Mouse (Mus musculus): ENCODE measurements at regions not wholly inside any gene's neighbourhood (a gene's known extent, or its start where the extent isn't known, plus 50 kb on each side); places are given as distances from the start of the nearest gene placed in this dataset.

- TF ChIP-seq POLR2A (IDR thresholded peaks at IDR 0.05; ENCODE audit: low read depth, low read length) (no peak), CTCF (conservative IDR thresholded peaks at IDR 0.05 in 1 of 2, IDR thresholded peaks at IDR 0.05 in 1 of 2; ENCODE audit: low read depth in 2 of 2, low read length in 2 of 2) (no peak), USF1 (IDR thresholded peaks at IDR 0.05; ENCODE audit: low read depth, low read length) (no peak), TCF12 (IDR thresholded peaks at IDR 0.05; ENCODE audit: low read depth, low read length) (no peak), NRF1 (IDR thresholded peaks at IDR 0.05; ENCODE audit: low read depth, low read length) (no peak), E2F4 (IDR thresholded peaks at IDR 0.05; ENCODE audit: insufficient replicate concordance, low read depth, low read length) (no peak), MAZ (IDR thresholded peaks at IDR 0.05; ENCODE audit: low read depth, low read length) (no peak), ZKSCAN1 (IDR thresholded peaks at IDR 0.05; ENCODE audit: borderline replicate concordance, low read depth, low read length) (no peak), ZNF384 (IDR thresholded peaks at IDR 0.05; ENCODE audit: low read depth, low read length) (no peak)
Observed at GRCm38 (mm10) chr16:15185714-15186113, 131.5 kb upstream of the Gm21897 start.

Measured in CH12.LX (cell line).